Mouse (Mus musculus) intestine, postnatal 0 days (tissue): ENCODE measurements around the gene Arsg. TPM values are rescaled to one million over a fixed set of nuclear protein-coding genes. Genes with fewer than 3 reads are reported as not detected.
A peak's percentile ranks its signal among the peaks of the same experiment; 100 is the strongest.

Source experiments
- ATAC-seq: fragments of 200-750 bp; cut with Nextera tagmentation; 2 replicates; pipeline ENCODE4 v1.8.0; 2017; ENCODE audit warnings: mild to moderate bottlenecking, moderate TSS enrichment, moderate library complexity
- H3K27ac ChIP-seq: fragments of 300-500 bp; sonication (generic); 2 replicates; pipeline ENCODE4 v1.5.1; 2014; ENCODE audit warnings: mild to moderate bottlenecking, low read depth, low read length, moderate library complexity
- H3K27me3 ChIP-seq: fragments of 300-500 bp; sonication (generic); replicated peaks from 2 replicates; pipeline ENCODE4 v1.6.1; 2014; ENCODE audit warnings: low read length, mixed read lengths; ENCODE audit not compliant: control insufficient read depth, insufficient read depth
- H3K36me3 ChIP-seq: fragments of 300-500 bp; sonication (generic); 2 replicates; pipeline ENCODE4 v1.6.1; 2014; ENCODE audit warnings: mild to moderate bottlenecking, moderate library complexity; ENCODE audit not compliant: control insufficient read depth, insufficient read depth
- H3K4me1 ChIP-seq: fragments of 300-500 bp; sonication (generic); replicated peaks from 2 replicates; pipeline ENCODE4 v1.6.1; 2014; ENCODE audit warnings: antibody characterized with exemption, low read length, mixed read lengths; ENCODE audit not compliant: control insufficient read depth, insufficient read depth
- H3K4me2 ChIP-seq: fragments of 300-500 bp; sonication (generic); replicated peaks from 2 replicates; pipeline ENCODE4 v1.6.1; 2014; ENCODE audit warnings: low read depth, mild to moderate bottlenecking, moderate library complexity
- H3K4me3 ChIP-seq: fragments of 300-500 bp; sonication (generic); 2 replicates; pipeline ENCODE4 v1.5.1; 2014; ENCODE audit warnings: low read depth, low read length
- H3K9ac ChIP-seq: fragments of 300-500 bp; sonication (generic); 2 replicates; pipeline ENCODE4 v1.6.1; 2014; ENCODE audit warnings: mild to moderate bottlenecking, low read depth, low read length
- H3K9me3 ChIP-seq: fragments of 300-500 bp; sonication (generic); 2 replicates; pipeline ENCODE4 v1.6.1; 2016; ENCODE audit warnings: mixed run types; ENCODE audit not compliant: control insufficient read depth
- CTCF ChIP-seq: sonication (generic); IDR thresholded peaks from 2 replicates; pipeline ENCODE4 v1.5.1; 2016; ENCODE audit warnings: low read depth, mild to moderate bottlenecking, control low read depth, antibody characterized with exemption, moderate library complexity
- WGBS: fragments of 180-500 bp; shearing (Covaris S2); extraction: QIAGEN DNeasy Blood & Tissue Kit; methylation state at CpG from one replicate; pipeline ENCODE4 v1.1.7; 2014; 5-methylcytosine and 5-hydroxymethylcytosine counted together
- polyA plus RNA-seq: library from polyadenylated mRNA; unstranded; fragments of >200 nt; fragmentation: Nextera tagmentation; extraction: Ambion mirVana; gene quantifications from 2 replicates; pipeline ENCODE4 v1.2.1, GENCODE M21; 2015

Arsg gene
- polyA plus RNA-seq, 1 experiment from 2014 or later, result 50.9 TPM

DNA sequence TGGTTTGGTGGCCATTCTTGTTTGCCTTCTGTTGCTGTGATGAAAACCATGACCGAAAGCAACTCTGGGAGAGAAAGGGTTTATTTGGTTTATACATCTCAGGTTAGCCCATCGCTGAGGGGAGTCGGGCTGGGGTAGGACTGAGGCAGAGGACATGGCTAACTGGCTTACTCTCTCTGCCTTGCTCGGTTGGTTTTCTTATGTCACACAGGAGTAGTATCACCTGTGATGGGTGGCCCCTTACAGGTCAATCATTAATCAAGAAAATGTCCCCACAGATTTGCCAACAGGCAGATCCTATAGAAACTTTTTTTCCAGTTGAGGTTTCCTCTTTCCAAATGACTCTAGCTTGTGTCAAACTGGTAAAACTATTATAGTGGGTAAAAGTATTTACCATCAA lies 90.5 kb downstream of the Arsg start:
- Histone ChIP-seq H3K9ac (no peak overlapping the region), H3K4me1 (no peaks in the 10 kb centered on the region), H3K36me3 (no peaks in the 10 kb centered on the region), H3K4me2 (no peak overlapping the region), H3K27me3 (no peaks in the 10 kb centered on the region), H3K4me3 (no peak overlapping the region), H3K9me3 (no peaks in the 10 kb centered on the region), H3K27ac (no peak overlapping the region)
- no peak for TF ChIP-seq CTCF
- 52% methylated on average over 4 of the region's 4 CpGs for WGBS
- peak; percentile 32; the same call in 1 of the 2 replicates for ATAC-seq

DNA sequence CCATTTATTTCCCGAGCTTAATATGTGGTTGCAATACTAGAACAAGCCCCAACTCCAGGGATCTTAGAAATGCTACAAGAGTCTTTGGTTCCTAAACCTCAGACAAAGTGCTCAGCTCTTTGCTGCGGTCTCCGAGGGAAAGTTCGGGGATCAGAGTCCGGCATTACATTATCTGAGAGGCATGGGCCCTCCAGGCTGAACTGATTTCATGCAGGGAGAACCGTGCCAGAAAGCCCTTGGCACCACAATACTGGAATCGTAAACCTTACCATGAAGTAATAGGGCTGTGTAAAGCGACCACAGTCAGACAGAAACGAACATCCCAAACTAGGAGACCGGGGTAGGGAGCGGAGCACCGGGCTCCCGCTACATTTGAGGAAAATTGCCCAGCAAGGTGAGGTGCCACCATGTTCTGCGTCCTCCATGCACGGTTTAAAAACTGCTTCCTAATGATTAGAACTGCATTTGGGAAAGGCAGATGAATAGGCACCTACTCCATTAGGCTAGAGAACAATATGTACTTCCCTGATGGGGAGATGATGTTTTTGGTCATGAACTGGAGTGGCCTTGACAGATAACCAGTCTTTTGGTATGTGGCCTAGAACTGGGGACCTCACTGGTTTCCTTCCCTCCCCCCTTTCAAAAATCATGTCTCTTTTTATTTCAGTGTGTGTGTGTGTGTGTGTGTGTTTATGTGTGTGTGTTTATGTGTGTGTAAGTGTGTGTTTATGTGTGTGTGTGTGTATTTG lies 91.5 kb downstream of the Arsg start:
- Histone ChIP-seq H3K9ac (no peak overlapping the region), H3K4me1 (no peaks in the 10 kb centered on the region), H3K9me3 (no peaks in the 10 kb centered on the region), H3K36me3 (no peaks in the 10 kb centered on the region), H3K27ac (no peak overlapping the region), H3K4me2 (no peak overlapping the region), H3K4me3 (no peak overlapping the region), H3K27me3 (no peaks in the 10 kb centered on the region)
- no peak for TF ChIP-seq CTCF
- ATAC-seq, result no peak
- 66% methylated on average over 15 of the region's 15 CpGs for WGBS

GRCm38 (mm10) chr11:109569007-109569618 lies 95.9 kb downstream of the Arsg start:
- ATAC-seq, result no peak
- H3K4me1 ChIP-seq, result no peaks in the 10 kb centered on the region
- no peak overlapping the region for H3K27ac ChIP-seq
- no peak overlapping the region for H3K4me3 ChIP-seq
- no peaks in the 10 kb centered on the region for H3K27me3 ChIP-seq
- no peak for TF ChIP-seq CTCF
- H3K9ac ChIP-seq, result no peak overlapping the region
- H3K4me2 ChIP-seq, result no peak overlapping the region
- WGBS, result 74% methylated on average over 12 of the region's 12 CpGs
- no peaks in the 10 kb centered on the region for H3K9me3 ChIP-seq
- H3K36me3 ChIP-seq, result peaks cover 7% of the 10 kb centered on the region; the same call in 1 of the 2 replicates

DNA sequence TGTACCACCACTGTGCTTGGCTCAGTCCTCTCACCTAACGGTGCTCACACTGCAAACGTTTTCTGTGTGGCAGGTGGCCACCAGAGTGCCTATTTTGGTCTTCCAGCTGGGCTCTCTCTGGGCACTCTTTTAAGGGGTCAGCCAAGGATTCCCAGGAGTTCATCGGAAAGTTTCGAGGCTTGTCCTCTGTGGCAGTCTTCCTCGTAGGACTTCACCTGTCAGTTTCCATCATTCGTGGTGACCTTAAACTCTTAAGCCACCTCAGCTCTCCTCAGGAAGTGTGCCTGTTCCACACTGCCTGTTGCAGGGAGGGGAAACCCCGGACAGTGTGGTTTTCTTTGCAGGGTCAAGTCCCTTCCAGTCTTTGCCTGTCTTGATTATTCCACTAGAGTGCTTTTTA lies 96.6 kb downstream of the Arsg start:
- peaks cover 7% of the 10 kb centered on the region; the same call in 1 of the 2 replicates for H3K36me3 ChIP-seq
- no peaks in the 10 kb centered on the region for H3K4me1 ChIP-seq
- H3K4me2 ChIP-seq, result no peak overlapping the region
- 69% methylated on average over 7 of the region's 7 CpGs for WGBS
- no peak overlapping the region for H3K27ac ChIP-seq
- no peak overlapping the region for H3K4me3 ChIP-seq
- no peak overlapping the region for H3K9ac ChIP-seq
- no peaks in the 10 kb centered on the region for H3K9me3 ChIP-seq
- no peaks in the 10 kb centered on the region for H3K27me3 ChIP-seq
- no peak for ATAC-seq
- TF ChIP-seq CTCF, result no peak

- no peak overlapping the region for H3K9ac ChIP-seq
- no peak for TF ChIP-seq CTCF
- ATAC-seq, result no peak
- no peak overlapping the region for H3K27ac ChIP-seq
- WGBS, result 89% methylated on average over 11 of the region's 11 CpGs
- peaks cover 11% of the 10 kb centered on the region; the same call in 1 of the 2 replicates for H3K36me3 ChIP-seq
- no peaks in the 10 kb centered on the region for H3K27me3 ChIP-seq
- H3K9me3 ChIP-seq, result no peaks in the 10 kb centered on the region
- no peaks in the 10 kb centered on the region for H3K4me1 ChIP-seq
- no peak overlapping the region for H3K4me2 ChIP-seq
- H3K4me3 ChIP-seq, result no peak overlapping the region
Measured at GRCm38 (mm10) chr11:109572051-109572450, 98.9 kb downstream of the Arsg start.

DNA sequence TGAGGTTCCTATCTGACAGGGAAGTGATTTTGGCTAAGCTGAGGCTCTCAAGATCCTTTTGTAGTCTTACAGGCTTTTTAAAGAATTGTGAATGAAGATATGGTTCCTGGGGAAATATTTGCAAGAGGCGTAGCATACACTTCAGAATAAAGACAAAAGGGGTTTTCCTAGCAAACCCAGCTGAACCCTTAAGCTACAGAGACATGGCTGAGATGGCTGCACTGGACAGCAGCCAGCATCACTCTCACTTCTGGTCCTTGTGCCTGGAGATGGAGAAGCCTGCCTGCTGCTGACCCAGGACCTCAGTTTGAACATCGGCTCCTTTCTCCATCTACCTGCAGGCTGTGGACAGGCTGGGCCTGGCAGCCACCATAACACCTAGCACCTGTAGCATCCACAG lies 101.4 kb downstream of the Arsg start:
- Histone ChIP-seq H3K4me2 (no peak overlapping the region), H3K4me3 (no peak overlapping the region), H3K9ac (no peak overlapping the region), H3K27me3 (no peaks in the 10 kb centered on the region), H3K9me3 (no peaks in the 10 kb centered on the region), H3K36me3 (peaks cover 30% of the 10 kb centered on the region), H3K4me1 (no peaks in the 10 kb centered on the region), H3K27ac (no peak overlapping the region)
- no peak for ATAC-seq
- 81% methylated on average over 2 of the region's 2 CpGs for WGBS
- TF ChIP-seq CTCF, result no peak
